Mouse (Mus musculus): ENCODE measurements around the gene Eef2k.

Gene Eef2k

DNA sequence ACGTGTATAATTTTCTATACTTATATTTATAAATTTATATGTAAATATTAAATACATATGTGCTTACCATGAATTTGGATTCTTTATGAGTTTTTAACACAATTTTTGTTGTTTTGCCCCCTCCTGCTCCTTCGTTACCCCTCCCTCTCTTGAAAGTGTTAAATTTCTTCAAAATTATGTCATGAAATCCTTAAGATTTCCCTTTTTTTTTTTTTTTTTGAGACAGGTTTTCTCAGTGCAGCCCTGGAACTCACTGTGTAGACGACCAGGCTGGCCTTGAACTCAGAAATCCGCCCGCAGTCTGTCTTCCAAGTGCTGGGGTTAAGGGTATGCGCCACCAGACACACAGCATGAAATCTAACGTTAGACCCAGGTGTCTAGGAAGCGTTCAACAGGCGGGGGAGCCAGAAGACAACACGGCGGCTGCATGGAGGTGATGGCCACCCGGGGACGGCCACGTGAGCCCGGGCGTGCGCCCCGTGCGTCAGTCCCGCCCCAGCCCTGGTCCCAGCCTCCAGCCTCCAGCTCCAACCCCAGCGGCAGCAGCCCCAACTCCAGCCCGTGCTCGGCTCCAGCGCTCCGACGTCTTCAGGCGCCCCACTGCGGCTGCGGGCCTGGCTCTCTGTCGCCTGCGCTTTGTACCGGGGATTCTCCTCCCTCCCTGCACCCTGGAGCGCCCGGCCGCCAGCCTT, at the start of gene Eef2k:
Gene Eef2k (plus strand): TSS at position 487 of the 692 bp plus-strand sequence.
- DNase-seq: peak; percentile 76 to 82

DNA sequence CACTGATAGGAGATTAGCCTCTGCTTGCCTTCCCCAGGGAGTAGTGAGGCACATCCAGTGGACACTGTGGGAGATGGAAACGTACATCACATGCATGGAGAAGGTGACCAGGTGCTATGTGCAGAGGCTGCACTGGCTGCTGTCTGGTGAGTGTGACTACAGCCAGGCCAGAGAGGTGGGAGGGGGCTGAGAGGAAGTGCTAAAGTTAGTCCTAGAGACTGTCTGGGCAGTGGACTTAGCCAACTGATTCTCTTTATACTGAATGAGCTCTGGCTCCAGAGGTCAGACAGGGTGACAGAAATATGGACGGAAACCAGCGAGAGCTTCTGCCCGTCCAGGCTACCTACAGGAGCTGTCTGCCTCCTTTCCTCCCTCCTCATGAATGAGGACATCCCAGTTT, 47.1 kb upstream of the Eef2k start:
- DNase-seq: no peak

DNA sequence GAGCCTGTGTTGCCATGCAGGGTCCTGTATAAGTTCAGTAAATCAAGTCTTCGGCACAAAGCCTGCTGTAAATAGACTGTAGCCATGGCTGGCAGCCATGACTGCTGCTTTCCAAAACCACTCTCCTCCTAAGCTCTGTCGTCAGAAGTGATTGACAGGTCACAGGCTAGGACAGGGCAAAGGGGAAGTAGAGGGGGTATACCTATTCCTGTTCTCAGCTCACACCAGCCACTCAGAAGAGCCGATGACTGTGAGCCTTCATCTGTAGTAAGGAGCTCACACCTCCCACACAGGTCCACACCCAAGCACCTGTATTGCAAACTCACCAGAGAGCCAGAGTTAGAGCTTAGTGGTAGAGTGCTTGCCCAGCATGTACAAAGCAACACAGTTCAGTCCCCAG, 46.3 kb upstream of the Eef2k start:
- DNase-seq: no peak

DNA sequence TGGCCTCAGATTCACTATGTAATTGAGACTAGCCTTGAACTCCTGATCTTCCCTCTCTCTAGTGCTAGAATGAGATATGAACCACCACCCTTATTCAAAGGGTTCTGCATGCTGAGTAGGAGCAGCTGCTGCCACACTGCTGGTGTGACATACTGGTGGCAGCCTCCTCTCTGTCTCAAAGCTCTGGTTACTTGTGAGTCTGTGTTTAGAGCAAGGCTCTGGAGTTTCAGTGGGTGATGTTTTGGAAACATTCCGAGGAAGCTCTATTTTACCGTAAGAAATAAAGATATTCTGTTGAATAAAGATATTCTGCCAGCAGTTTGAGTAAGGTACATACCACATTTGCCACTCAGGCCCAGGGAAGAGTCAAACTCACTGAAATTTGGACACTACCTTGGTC, 39.4 kb upstream of the Eef2k start:
- no peak for DNase-seq

DNA sequence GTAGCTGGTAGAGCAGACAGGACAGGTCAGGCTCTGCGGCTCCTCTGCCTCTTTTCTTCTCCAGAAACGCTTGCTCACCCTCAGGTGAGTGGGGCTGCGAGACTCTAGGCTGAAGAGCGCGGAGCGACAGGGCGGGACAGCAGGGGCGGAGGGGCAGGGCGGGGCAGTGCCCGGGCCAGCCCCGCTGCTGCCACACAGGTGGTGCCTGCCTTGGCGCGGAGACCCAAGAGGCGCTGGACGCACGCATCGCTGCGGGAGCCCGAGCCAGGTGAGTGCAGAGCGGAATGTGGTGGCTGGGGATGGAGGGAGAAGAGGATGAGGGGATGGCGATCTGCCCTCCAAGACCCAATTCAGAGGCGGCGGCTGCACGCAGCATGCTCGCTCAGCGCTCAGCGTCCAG, 32.9 kb upstream of the Eef2k start:
- DNase-seq: no peak

DNA sequence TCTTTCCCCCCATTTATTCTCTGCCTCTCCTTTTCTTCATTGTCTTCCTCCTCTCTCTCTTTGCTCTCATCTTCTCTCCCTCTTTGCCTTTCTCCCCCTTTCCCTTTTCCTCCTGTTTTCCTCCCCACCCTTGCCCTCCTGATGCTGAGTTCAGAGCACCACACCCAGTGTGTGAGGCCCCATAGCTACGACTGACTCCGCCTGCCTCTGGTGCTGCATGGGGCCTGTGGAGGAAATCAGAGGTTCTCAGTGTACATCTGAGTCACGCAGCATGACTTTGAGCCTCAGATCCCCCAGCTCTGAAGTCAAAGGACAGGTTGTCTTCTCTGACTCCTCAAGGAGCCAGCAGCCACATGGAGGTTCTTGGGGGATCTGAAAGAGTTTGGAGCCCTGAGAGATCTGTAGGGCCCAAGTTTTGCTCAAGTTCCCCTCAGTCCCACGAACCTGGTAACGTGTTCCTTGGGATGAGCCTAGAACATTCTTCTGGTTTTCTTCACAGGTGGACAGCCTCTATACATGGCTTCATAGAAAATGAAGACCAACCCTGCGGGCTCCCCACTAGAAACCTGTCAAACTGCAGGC, 30.7 kb upstream of the Eef2k start, which contains the start of gene Gm5737:
Gene Gm5737 (plus strand): TSS at position 532 of the 582 bp plus-strand sequence.
- DNase-seq: no peak

DNA sequence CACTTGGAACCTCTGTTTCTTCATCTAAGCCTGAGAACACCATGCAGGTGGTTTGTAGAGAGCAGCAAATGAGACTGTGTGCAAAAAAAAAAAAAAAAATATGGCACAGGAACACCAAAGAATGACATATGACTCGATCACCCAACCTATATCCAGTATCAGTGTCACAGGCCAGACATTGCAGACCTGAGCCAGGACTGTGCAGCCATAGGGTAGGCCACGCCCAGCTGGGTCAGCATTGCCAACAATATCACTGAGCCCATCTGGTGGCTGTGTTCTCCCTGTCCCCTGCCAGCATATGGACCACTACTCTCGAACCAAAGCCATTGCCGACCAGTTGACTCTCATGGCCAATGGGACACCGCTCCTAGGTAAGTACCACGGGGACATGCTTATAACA, 25.1 kb upstream of the Eef2k start:
- DNase-seq: no peak

DNA sequence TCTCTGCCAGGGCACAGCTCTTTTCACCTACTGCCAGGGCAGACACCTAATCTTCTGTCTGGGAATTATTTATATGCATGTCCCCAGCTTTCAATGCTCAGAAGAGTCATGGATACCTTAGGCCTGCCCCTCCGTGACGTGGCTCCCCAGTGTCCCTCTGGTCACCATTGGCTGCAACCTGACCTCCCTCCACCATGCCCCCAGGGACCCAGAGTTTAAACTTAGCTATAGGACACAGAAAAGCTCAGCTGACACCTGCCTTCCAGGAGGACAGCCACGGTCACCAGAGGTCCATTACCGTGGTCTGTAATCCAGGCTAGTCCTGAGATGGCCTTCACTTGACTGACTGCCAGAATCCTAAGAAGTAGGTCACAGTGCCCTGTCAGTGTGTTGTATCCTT, 23.2 kb upstream of the Eef2k start:
- no peak for DNase-seq

DNA sequence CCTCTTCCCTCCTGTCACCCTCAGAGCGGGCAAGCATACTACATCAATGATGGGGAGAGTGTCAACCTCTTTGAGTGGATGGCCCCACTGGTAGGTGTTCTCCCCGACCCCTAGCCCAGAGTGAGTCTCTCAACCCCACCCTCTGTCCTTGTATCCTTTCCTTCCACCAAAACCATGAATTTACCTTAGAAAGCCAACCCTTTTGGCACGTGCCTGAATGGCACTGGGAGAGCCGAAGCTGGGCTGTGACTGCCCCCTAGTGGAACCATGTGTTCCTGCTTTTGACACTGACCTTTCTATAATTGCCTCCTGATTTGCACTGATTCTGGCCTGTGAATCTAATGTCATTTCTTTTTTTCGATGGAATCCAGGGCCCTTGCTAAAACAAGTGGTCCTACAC, 19.4 kb upstream of the Eef2k start:
- no peak for DNase-seq

DNA sequence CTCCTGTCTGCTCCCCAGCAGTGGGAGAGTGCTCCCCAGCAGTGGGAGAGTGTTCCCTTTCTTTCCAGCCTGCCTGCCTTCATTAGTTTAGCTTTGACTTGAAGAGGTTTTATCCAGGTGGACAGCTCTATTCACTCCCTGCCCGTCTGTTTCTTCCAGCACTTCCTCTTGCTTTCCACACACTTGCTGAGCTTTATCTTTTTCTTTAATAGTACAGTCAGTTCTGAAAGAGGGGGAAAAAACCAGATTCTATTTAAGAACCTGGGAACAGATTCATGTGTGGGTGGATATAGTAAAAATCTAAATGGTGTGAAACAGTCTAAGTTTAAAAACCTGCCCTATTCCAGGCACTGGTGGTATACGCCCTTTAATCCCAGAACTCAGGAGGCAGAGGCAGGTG, 17.5 kb upstream of the Eef2k start:
- no peak for DNase-seq

DNA sequence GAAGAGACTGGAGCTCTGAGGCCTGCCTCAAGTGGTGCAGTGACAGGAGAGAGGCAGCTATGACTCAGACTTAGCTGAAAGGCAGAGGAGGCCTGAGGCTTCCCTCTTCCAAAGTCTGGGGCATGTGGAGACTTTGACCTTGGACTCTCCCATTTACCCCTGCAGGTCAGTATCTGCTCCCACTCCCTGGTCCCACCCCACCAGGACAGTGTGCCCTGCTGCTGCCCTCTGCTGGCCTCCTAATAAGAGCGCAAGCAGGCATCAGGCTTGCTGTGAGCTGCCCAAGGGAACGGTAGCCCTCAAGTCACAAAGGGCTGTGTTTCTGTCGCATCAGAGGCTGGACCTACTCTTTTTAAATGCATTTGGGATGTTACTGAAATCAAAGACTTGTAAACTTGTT, 16.2 kb upstream of the Eef2k start:
- DNase-seq: no peak

DNA sequence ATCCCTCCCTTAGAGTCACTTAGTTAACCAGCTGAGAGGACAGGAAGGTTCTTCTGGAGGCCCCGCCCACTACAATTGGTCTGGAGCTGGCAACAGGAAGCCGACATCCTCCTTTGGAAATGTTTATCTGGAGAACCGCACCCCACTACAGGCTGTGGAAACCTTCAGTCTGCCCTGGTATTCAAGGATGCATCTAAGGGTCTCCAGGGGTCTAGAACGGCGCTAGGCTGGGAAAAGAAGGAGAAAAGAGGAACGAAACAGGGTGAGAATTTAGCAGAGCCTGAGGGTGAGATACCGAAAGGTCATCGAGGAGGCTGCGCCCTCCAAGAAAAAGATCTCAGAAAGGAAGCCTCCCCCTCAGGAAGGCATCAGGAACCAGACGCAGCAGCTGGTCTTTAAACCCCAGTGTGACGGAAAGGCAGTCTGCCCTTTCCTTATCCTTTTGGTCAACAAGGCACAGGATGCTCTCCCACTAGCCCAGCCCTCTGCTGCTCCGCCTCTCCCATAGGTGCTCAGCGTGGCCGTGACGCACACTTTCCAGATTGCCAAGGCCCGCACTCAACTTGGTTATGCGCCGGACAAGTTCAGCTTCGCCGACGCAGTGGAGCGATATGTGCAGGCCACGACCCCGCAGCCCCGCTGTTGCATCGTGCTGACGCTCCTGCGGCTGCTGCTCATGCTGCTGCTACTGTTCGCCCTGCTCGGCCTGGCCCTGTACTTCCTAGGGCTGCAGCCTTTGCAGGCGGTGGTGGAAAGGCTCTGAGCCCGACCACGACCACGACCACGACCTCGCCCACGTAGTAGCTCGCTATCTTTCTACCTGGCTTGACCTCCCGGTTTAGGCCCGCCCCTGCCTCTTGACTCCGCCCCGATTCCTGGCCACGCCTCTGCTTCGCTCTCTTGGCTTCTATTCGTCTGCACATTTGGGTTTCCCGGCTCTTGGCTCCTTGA, 11.9 kb upstream of the Eef2k start:
- DNase-seq: peak; percentile 44

DNA sequence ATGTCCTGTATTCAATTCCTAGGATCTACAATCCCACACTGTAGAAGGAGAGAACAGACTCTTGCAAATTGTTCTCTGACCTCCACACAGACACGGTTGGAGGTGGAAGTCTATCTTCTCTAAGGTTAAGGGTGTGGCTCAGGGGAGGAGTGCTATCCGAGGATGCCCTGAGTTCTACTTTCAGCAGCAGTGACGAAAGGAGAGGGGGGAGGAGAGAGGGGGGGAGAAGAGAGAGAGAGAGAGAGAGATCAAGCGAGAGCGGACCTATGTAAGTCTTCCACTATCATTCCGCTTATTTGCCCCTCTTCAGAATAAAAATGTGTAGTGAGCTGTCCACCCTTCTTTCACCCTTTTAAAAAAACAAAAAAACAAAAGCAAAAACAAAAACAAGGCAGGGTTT, 8.2 kb upstream of the Eef2k start:
- no peak for DNase-seq

DNA sequence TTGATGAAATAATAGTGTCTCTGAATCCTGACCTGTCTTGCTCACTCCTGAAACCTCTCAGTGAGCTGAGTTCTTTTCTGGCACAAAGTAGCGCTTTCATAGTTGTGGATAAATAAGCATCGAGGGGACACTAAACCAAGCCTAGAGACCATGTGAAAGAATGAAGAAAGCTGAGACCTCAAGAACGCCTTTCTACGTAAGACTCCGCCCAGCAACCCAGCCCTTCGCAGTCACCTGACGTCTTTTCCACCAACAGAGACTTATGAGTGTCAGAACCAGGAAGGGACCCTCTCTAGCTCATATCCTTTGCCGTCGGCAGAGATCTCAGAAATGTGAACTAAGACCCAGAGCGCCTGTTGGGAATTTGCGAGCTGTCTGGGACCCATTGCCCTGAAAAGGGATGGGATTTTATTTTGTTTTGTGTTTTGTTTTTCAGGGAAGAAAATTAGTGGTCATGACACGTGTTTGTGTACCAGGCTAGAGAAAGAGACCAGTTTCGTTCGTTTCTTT, 7.7 kb upstream of the Eef2k start:
- peak; percentile 59 to 71 for DNase-seq

DNA sequence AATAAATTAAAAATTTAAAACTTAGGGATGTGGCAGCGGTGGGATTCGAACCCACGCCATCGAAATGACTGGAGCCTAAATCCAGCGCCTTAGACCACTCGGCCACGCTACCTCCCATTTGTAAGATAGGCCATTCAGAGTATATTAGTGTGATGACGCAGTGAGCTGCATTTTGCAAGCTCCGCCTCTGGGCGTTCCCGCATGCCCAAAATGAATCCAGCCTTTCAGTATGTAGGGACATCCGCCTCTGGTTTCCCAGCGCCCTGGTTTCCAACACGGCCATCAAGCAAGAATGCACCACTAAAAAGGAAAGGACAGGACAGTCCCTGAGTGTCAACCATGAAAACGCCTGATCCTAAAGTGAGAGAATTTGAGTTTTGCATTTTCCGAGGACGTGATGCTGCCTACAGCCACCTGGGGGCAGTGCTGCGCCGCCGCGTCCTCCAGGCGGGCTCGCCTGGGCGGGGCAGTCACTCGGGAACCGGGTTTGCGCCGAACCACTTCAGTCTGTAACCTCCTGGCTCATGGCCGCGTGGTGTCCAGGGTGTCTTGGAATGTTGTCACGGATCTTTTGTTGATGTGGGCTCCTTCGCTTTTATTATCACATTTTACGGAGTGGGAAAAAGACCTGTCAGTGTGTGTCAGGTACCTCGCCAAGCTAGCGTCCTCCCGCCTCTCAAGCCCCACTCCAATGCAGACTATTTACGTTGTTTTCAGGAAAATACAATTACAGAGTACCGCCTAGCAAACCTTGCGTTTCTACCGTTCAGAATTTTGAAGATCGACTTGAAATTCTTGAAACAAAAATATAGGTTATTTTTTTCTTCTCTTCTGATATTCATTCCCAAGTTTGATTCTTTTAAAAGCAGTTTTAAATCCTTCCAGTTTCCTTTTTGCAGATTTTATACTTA, 6.9 kb upstream of the Eef2k start:
- peak; percentile 81 to 90 for DNase-seq

DNA sequence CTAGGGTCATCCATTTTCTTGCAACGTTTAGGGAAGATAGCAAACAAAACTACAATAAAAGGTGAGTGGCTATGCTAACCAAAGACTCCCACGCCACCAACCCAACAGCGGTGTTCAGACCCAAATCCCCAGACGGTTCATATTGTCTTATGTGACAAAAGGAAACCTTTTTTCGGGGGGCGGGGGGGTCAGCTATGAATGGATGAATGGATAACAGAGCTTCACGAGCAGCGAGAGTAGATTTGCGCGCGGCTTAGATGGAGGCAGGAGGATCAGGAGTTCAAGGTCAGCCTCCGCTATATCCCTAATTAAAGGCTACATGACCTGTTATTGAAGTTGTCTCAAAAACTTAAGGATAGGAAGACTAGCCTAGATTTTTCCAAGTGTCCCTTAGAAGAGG, 6.3 kb upstream of the Eef2k start:
- DNase-seq: no peak

DNA sequence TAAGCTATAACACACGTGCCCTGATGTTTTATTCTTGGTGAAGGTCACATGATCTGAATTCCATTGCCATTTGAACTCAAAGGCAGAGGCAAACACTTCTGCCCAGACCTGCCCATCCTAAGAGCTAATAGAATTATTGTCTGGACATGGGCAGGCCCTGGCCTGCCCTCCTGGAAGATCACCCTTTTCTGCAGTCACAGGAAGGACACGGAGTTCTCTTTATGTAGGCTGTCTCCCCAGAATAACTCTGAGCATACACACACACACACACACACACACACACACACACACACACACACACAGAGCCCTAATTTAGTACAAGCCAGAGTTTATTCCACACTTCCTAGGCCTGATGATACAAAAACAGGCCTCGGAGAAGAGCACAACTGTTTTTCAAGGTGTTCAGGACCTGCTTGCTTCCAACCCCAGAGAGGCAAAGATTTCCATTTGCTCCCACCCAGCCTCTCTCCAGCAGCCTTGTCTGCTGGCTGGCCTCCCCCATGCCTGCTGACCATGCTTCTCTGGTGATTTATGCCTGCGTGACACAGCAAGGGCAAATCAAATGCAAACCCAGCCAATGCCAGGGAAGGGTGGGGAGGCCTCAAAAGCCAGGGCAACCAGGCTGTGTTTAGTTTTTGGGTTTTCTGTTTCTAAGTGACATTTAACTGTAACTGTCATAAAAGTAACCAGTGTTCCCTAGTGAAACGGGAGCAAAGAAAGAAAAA, 4.0 kb upstream of the Eef2k start:
- no peak for DNase-seq

DNA sequence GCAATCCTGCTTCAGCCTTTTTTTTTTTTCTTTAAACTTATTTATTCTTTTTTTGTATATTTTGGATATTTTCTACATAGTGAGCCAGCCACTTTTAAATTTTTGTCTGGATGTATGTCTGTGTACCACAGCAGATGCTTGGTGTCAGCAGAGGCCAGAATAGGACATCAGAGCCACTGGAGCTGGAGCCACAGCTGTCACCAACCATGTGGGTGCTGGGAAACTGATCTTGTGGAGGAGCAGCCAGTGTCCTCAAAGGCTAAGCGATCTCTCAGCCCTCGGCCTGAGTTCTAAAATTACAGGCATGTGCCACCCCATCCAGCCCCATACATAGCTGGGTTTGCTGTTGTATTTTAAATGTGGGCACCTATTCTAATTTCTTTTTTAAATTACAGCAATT, 2.8 kb upstream of the Eef2k start:
- no peak for DNase-seq

DNA sequence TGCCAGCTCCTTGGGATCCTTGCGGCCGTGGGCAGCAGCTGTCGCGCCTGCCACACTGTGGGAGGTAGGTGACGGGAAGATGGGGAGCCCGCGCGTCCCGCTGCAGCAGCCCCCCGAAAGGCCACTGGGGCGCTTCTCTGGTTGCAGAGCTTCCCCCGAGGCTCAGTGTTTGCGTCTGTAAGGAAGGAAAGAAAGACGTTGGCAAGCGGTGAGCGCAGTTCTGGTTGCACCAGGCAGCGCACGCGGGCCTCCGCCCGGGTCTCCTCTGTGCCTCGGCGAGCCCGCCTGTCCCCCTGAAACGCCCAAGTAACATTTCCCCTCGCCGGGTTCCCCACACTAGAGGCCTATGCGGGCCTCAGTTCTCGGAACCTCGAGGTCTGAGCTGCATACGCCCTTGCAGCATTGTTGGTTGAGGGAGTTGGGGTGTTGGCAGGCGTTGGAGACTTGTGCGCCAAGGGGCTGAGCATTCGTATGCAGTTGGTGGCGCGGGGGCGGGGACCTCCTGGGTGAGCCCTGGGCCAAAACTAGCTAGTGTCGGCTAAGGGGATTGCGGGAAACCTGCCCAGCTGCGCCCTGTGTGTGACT, 498 bp downstream of the Eef2k start:
- DNase-seq: peak; percentile 72 to 75

DNA sequence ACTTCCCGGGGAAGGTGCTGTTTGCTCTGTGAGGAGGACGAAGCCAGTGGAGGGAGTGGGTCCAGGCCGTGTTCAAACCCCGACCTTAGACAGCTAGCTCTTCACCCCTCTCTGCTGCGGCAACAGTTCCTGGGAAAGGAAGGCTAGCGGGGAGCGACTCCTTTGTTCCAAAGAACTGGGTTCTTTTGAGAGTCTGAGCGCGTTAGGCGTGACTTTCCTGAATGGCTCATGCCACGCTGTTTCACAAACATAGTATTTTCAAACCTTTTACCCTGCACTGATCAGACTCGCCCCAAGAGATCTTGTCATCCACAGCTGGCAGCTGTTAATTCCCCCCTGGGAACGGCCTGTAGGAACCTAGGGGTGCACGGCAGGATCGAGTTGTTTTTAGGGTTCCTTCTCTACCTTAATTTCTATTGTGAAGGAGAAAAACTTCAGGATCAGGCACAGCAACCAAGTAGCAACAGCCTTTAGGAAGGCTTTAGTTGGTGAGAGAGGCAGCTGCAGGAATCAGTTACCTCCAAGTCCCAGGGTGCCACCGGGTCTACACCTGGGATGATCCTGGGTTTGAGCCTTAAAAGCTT, 1.3 kb downstream of the Eef2k start:
- DNase-seq: no peak

DNA sequence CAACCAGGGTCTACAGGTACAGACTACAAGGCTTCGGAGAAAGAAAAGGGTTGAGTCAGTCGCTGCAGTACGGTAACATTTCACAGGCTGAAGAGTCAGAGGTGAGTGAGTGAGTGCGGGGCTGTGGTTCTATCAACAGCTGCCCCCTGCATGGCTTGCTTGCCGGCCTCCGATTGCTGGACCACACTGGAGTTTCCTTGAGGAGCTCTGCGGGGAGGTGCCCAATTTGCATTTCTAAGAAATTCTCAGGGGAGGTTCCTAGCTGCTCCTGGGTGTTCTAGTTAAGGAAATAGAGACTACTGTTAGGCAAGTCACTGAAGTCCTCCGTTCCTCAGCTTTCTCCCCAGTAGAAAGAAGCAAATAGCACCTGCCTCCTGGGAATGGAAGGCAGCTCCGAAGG, 2.1 kb downstream of the Eef2k start:
- DNase-seq: no peak

Data from thymus, adult 18-20 months (tissue).